Mouse (Mus musculus) liver, embryonic 13.5 days (tissue): Measurements from ENCODE around the gene Gng2. TPM values are rescaled to one million over a fixed set of nuclear protein-coding genes. Genes with fewer than 3 reads are reported as not detected.
"Not testable (repeated sequence)": the region's sequence is repeated elsewhere in the genome, so short reads cannot be mapped to it uniquely, and the experiment has no call there.

ENCODE experiments used
- ATAC-seq: fragments of 200-750 bp; cut with Nextera tagmentation; 2 replicates; pipeline ENCODE4 v1.8.0; 2017; ENCODE audit warnings: low read depth, mild to moderate bottlenecking, moderate number of reproducible peaks, moderate library complexity
- DNase-seq: peaks from one replicate; pipeline ENCODE4 v3.0.0; 2022
- H3K27ac ChIP-seq: fragments of 300-500 bp; sonication (generic); 2 replicates; pipeline ENCODE4 v1.5.1; 2015; ENCODE audit warnings: moderate library complexity, mild to moderate bottlenecking, inconsistent platforms
- H3K27me3 ChIP-seq: fragments of 300-500 bp; sonication (generic); 2 replicates; pipeline ENCODE4 v1.6.1; 2015; ENCODE audit warnings: mild to moderate bottlenecking, inconsistent platforms
- H3K36me3 ChIP-seq: fragments of 300-500 bp; sonication (generic); 2 replicates; pipeline ENCODE4 v1.6.1; 2015; ENCODE audit warnings: mild to moderate bottlenecking, inconsistent platforms
- H3K4me1 ChIP-seq: fragments of 300-500 bp; sonication (generic); replicated peaks from 2 replicates; pipeline ENCODE4 v1.6.1; 2015; ENCODE audit warnings: inconsistent platforms
- H3K4me2 ChIP-seq: fragments of 300-500 bp; sonication (generic); 2 replicates; pipeline ENCODE4 v1.6.1; 2015; ENCODE audit warnings: inconsistent platforms, mild to moderate bottlenecking, moderate library complexity
- H3K4me3 ChIP-seq: fragments of 300-500 bp; sonication (generic); replicated peaks from 2 replicates; pipeline ENCODE4 v1.5.1; 2015; ENCODE audit warnings: mild to moderate bottlenecking, inconsistent platforms
- H3K9ac ChIP-seq: fragments of 300-500 bp; sonication (generic); 2 replicates; pipeline ENCODE4 v1.6.1; 2015; ENCODE audit warnings: mild to moderate bottlenecking, inconsistent platforms
- H3K9me3 ChIP-seq: fragments of 300-500 bp; sonication (generic); replicated peaks from 2 replicates; pipeline ENCODE4 v1.6.1; 2016; ENCODE audit warnings: inconsistent platforms
- WGBS: fragments of 180-500 bp; shearing (Covaris S2); methylation state at CpG from one replicate; pipeline ENCODE4 v1.1.7; 2015; ENCODE audit not compliant: insufficient replicate concordance; 5-methylcytosine and 5-hydroxymethylcytosine counted together
- polyA plus RNA-seq: library from polyadenylated mRNA; unstranded; fragments of >200 nt; fragmentation: Nextera tagmentation; extraction: Ambion mirVana; gene quantifications from 2 replicates; pipeline ENCODE4 v1.2.1, GENCODE M21; 2015

The Gng2 gene
- polyA plus RNA-seq, 1 experiment from 2014 or later: 8.8 TPM

DNA sequence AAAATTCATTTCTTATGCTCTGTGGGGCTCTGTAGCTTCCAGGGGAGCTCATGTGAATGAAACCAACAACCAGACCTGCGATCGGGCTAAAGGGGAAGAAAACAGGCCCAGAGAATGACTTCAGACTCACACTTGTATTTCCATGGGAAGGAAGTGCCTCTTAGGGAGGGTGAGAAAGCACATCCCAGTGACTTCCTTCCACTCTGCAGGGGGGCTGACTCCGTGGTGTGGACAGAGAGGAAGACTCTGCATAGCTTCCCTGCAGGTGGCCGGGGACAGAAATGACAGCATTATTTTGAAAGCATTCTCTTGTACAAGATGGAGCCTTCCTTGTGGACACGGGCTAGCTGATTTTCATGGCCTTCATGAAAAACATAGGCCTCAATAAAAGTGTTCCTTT is 73.4 kb downstream of the Gng2 start:
- H3K4me2 ChIP-seq: no peak overlapping the region
- H3K27ac ChIP-seq: no peak overlapping the region
- no peaks in the 10 kb centered on the region for H3K4me1 ChIP-seq
- ATAC-seq (no peak), DNase-seq (no peak)
- no peaks in the 10 kb centered on the region for H3K27me3 ChIP-seq
- no peaks in the 10 kb centered on the region for H3K9me3 ChIP-seq
- H3K4me3 ChIP-seq: no peak overlapping the region
- no peak overlapping the region for H3K9ac ChIP-seq
- no peaks in the 10 kb centered on the region for H3K36me3 ChIP-seq
- 32% methylated on average over 5 of the region's 5 CpGs for WGBS

DNA sequence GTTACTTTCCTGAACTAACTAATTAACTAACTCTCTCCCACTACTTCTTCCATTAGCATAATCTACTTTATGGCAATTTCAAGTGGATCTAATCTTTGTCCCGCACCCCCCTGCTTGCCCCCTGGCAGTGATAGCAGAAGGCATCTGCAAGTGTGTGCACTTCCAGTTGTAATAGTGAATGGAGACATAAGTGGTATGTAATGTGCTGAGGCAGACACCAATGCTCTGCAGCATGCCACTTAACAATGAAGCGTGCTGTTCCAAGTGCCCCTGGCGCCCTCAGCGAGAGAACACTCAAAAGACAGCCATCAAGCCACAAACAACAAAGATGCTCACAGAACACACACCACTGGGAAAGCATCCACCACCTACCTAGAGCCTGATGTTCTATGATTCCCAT is 76.9 kb downstream of the Gng2 start:
- no peaks in the 10 kb centered on the region for H3K9me3 ChIP-seq
- no peaks in the 10 kb centered on the region for H3K4me1 ChIP-seq
- 87% methylated on average over 4 of the region's 4 CpGs for WGBS
- no peak overlapping the region for H3K27ac ChIP-seq
- no peaks in the 10 kb centered on the region for H3K36me3 ChIP-seq
- no peak overlapping the region for H3K9ac ChIP-seq
- H3K4me2 ChIP-seq: no peak overlapping the region
- H3K4me3 ChIP-seq: no peak overlapping the region
- ATAC-seq (no peak), DNase-seq (no peak)
- H3K27me3 ChIP-seq: no peaks in the 10 kb centered on the region

DNA sequence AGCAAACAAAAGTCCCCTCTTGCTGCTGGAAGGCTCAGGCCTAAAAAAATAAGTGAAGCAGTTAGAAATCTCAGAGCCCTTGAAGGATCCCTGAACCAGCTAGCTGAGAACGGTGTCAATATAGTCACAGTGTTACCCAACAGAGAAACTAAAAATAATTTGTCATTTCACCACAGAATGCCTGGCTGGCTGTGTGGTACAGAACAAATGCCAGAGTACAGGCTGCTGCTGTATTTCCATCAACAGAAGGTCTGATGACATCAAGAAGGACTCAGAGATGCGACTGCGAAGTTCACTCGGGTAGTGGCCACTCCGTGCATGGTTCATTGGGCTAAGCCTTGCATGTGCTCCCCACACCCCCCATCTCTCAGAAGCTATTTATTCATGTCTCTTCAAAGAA is 89.9 kb downstream of the Gng2 start:
- WGBS: 80% methylated on average over 5 of the region's 5 CpGs
- ATAC-seq: no peak

GRCm38 (mm10) chr14:19884431-19884830 is 93.0 kb downstream of the Gng2 start:
- not testable (repeated sequence) for H3K9me3 ChIP-seq, H3K4me2 ChIP-seq, H3K9ac ChIP-seq, H3K4me1 ChIP-seq, H3K36me3 ChIP-seq, H3K4me3 ChIP-seq, ATAC-seq, DNase-seq, H3K27ac ChIP-seq, H3K27me3 ChIP-seq
- 62% methylated on average over 1 of the region's 1 CpGs for WGBS

More for the DNA sequence above, 89.9 kb downstream of the Gng2 start:
- no peak overlapping the region for H3K9ac ChIP-seq
- no peak for DNase-seq
- H3K9me3 ChIP-seq: no peaks in the 10 kb centered on the region
- H3K27ac ChIP-seq: no peak overlapping the region
- H3K27me3 ChIP-seq: no peaks in the 10 kb centered on the region
- H3K4me1 ChIP-seq: no peaks in the 10 kb centered on the region
- H3K4me2 ChIP-seq: no peak overlapping the region
- no peak overlapping the region for H3K4me3 ChIP-seq
- H3K36me3 ChIP-seq: no peaks in the 10 kb centered on the region

DNA sequence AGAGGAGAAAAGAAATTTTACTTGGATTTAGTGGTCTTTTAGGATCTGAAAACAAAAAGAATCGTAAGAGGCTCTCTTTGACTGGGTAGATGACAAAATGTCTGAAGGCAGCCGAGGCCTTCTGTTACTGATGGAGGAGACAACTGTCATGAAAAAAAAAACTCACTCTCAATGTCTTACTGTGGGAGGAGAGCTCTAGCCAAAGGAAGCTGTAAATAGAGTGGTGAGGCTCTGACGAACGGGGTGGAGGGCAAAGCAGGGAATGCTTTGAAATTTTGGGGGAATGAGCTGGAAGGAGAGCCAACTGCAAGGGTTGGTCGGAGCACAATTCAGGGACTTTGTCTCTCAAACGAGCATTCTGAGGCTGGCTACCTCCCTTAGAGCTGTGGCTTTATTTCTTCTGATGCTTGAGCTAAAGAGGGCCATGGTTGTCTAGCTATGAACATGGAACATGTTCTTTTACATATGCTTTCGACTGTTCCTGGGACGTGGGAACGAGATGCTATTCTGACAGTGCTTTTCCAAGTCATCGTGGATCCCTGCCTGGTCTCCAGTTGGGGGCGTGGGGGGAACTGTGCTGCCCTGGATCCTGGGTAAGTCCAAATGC is 103.1 kb downstream of the Gng2 start:
- WGBS: 67% methylated on average over 11 of the region's 11 CpGs
- H3K9ac ChIP-seq: no peak overlapping the region
- DNase-seq: no peak

GRCm38 (mm10) chr14:19867286-19867935 is 110.0 kb downstream of the Gng2 start:
- H3K27me3 ChIP-seq: no peaks in the 10 kb centered on the region
- H3K36me3 ChIP-seq: no peaks in the 10 kb centered on the region
- H3K4me3 ChIP-seq: no peak overlapping the region
- 57% methylated on average over 5 of the region's 5 CpGs for WGBS
- no peak overlapping the region for H3K9ac ChIP-seq
- no peak overlapping the region for H3K27ac ChIP-seq
- no peak for ATAC-seq
- H3K9me3 ChIP-seq: no peaks in the 10 kb centered on the region
- no peak overlapping the region for H3K4me2 ChIP-seq
- 0 out of 2 replicates have a peak, but pooled peaks cover 3% of the 10 kb centered on the region for H3K4me1 ChIP-seq
- no peak for DNase-seq

More for the DNA sequence above, 103.1 kb downstream of the Gng2 start:
- Histone ChIP-seq H3K4me3 (no peak overlapping the region), H3K4me2 (no peak overlapping the region), H3K36me3 (no peaks in the 10 kb centered on the region), H3K27ac (no peak overlapping the region), H3K27me3 (no peaks in the 10 kb centered on the region), H3K4me1 (no peaks in the 10 kb centered on the region), H3K9me3 (no peaks in the 10 kb centered on the region)
- no peak for ATAC-seq

GRCm38 (mm10) chr14:19865121-19865520 is 112.3 kb downstream of the Gng2 start:
- not testable (repeated sequence) for ATAC-seq, H3K27ac ChIP-seq, H3K27me3 ChIP-seq, H3K4me1 ChIP-seq, H3K9me3 ChIP-seq, DNase-seq, H3K4me3 ChIP-seq, H3K4me2 ChIP-seq, H3K9ac ChIP-seq, H3K36me3 ChIP-seq
- 63% methylated on average over 9 of the region's 9 CpGs for WGBS

DNA sequence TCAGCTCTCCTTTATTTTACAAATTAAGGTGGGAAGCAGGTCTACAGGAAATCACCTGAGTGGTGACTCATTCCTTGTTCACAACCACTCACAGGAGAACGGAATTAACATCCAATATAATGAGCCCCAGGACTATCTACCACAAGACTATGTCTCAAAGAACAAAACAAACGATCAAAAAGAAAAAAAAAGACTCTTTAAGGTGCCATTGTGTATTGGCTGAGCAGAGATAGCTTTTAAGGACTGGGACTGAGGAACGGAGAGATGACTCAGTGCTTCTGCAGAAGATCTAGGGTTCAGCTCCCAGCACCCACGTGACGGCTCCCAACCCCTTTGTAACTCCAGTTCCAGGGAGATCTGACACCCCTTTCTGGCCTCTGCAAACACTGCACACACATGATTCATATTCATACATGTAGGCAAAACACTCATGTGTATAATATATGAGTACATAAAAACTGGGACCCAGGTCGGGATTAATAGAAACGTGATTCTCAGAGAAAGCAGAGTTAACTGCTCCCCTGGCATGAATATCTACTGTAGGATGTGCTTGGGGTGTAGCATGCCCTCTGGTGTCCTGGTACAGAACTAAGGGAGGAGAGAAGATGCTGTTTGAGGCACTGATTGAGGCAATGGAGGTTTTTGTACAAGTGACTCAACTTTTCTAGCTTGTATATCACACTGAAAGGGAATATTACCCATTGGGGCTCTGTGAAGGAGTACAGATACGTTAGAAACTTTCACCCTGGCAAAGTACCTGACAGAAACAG is 115.9 kb downstream of the Gng2 start:
- DNase-seq (no peak), ATAC-seq (no peak)
- WGBS: 63% methylated on average over 8 of the region's 8 CpGs

GRCm38 (mm10) chr14:19860281-19860680 is 117.1 kb downstream of the Gng2 start:
- Histone ChIP-seq H3K27ac (no peak overlapping the region), H3K4me1 (no peaks in the 10 kb centered on the region), H3K4me3 (no peak overlapping the region), H3K27me3 (no peaks in the 10 kb centered on the region), H3K9ac (no peak overlapping the region), H3K4me2 (no peak overlapping the region), H3K9me3 (no peaks in the 10 kb centered on the region), H3K36me3 (no peaks in the 10 kb centered on the region)
- ATAC-seq (no peak), DNase-seq (no peak)
- WGBS: 76% methylated on average over 4 of the region's 4 CpGs

More for the DNA sequence above, 115.9 kb downstream of the Gng2 start:
- Histone ChIP-seq H3K36me3 (no peaks in the 10 kb centered on the region), H3K9ac (no peak overlapping the region), H3K9me3 (no peaks in the 10 kb centered on the region), H3K27me3 (no peaks in the 10 kb centered on the region), H3K4me2 (no peak overlapping the region), H3K4me3 (no peak overlapping the region), H3K4me1 (no peaks in the 10 kb centered on the region), H3K27ac (no peak overlapping the region)

GRCm38 (mm10) chr14:19858808-19859776 is 118.3 kb downstream of the Gng2 start:
- no peak overlapping the region for H3K4me3 ChIP-seq
- DNase-seq (no peak), ATAC-seq (no peak)
- 39% methylated on average over 8 of the region's 8 CpGs for WGBS
- no peak overlapping the region for H3K4me2 ChIP-seq
- H3K9me3 ChIP-seq: no peaks in the 10 kb centered on the region
- H3K27ac ChIP-seq: no peak overlapping the region
- no peaks in the 10 kb centered on the region for H3K36me3 ChIP-seq
- no peaks in the 10 kb centered on the region for H3K4me1 ChIP-seq
- H3K27me3 ChIP-seq: no peaks in the 10 kb centered on the region
- H3K9ac ChIP-seq: no peak overlapping the region

GRCm38 (mm10) chr14:19858279-19858678 is 119.1 kb downstream of the Gng2 start:
- no peaks in the 10 kb centered on the region for H3K4me1 ChIP-seq
- ATAC-seq: no peak

More at GRCm38 (mm10) chr14:19858279-19858678, 119.1 kb downstream of the Gng2 start:
- H3K9ac ChIP-seq: no peak overlapping the region
- H3K4me3 ChIP-seq: no peak overlapping the region
- no peaks in the 10 kb centered on the region for H3K36me3 ChIP-seq
- no peaks in the 10 kb centered on the region for H3K27me3 ChIP-seq
- no peaks in the 10 kb centered on the region for H3K9me3 ChIP-seq
- no peak overlapping the region for H3K27ac ChIP-seq
- H3K4me2 ChIP-seq: no peak overlapping the region
- DNase-seq: no peak
- 59% methylated on average over 2 of the region's 2 CpGs for WGBS
